Mouse (Mus musculus): ENCODE measurements around the gene Ptgr2. TPM values are rescaled to one million over a fixed set of nuclear protein-coding genes. Genes with fewer than 3 reads are reported as not detected.
"Not testable (repeated sequence)": the region's sequence is repeated elsewhere in the genome, so short reads cannot be mapped to it uniquely, and the experiment has no call there.

Ptgr2 gene
- polyA plus RNA-seq, 1 experiment from 2014 or later, result 15.1 TPM

DNA sequence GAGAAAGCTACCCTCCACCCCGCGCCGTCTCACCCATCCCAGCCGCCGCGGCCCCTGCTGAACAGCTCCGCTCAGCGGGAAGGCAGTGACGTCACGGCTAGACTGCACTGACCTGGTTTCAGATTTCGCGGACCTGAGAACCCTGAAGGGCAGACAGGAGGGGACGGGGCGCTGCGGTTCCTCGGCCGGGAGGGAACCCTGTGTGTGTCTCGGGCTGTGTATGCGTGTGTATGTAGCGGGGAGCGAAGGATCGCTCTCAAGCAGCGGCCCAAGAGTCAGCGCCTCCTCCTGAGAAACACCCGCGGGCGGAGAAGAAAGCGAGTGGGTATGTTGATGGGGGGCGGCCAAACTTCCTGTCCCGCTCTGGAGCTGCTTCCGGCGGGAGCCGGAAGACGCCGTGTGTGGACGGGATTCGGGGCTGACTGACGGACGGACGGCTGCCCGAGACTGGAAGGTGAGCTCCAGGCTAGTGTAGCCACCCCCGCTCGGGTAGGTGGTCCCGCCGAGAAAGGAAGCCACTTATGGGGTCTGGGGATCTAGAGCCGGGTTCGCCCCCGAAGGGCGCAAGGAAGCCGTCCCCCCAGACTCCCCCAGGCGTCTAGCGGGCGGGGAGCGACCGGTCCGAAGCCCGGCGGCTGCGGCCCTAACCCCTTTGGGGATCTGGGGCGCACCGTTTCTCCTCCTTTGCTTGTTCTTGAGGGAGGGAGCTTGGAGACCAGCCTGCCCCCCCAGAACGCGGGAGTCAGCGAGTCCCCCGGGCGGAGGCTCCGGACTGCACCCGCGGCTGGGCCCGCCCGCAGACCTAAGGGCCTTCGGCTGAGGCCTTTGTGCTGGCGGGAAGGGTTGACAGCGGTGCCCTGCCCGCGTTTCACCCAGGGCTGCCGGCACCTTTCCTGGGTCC, 31.9 kb downstream of the Ptgr2 start, which contains the start of gene Zfp410:
Gene Zfp410 (plus strand): TSS at position 132 of the 901 bp plus-strand sequence.
- peak within 1 kb of the TSS; percentile 96 for H3K27ac ChIP-seq
- no peaks in the 10 kb centered on the region for H3K9me3 ChIP-seq
- H3K36me3 ChIP-seq, result peaks cover 2% of the 10 kb centered on the region; the same call in 1 of the 2 replicates
- no peaks in the 10 kb centered on the region for H3K27me3 ChIP-seq
- WGBS, result under 1% methylated on average over 73 of the region's 77 CpGs
- H3K4me2 ChIP-seq, result peak within 1 kb of the TSS; percentile 93
- peak within 1 kb of the TSS; percentile 99 for H3K4me3 ChIP-seq
- peak within 1 kb of the TSS; percentile 98 for H3K9ac ChIP-seq
- H3K4me1 ChIP-seq (replicated peaks), result peaks cover 38% of the 10 kb centered on the region
- peak; percentile 94 for ATAC-seq (ENCODE audit: low FRiP score)

DNA sequence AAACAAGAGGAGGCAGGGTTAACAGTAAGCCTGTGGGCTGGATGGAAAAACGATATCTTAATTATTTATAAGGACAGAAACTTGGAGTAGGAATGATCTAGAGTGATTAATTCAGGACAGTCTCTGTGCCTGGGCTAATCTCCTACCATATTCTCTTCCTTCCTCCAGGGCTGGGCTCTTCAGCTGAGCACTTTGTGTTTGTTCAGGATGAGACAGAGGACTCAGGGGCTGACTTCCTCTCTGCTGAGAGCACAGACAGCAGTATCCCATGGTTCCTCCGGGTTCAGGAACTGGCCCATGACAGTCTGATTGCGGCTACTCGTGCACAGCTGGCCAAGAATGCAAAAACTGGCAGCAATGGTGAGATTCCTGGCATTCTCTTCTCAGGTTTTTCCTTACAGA, 42.1 kb downstream of the Ptgr2 start:
- no peaks in the 10 kb centered on the region for H3K4me1 ChIP-seq (replicated peaks)
- H3K36me3 ChIP-seq, result peaks cover 61% of the 10 kb centered on the region
- no peak for ATAC-seq (ENCODE audit: low FRiP score)
- H3K4me2 ChIP-seq, result no peak overlapping the region
- no peak overlapping the region for H3K4me3 ChIP-seq
- H3K9ac ChIP-seq, result no peak overlapping the region
- H3K27me3 ChIP-seq, result no peaks in the 10 kb centered on the region
- 88% methylated on average over 4 of the region's 4 CpGs for WGBS
- H3K27ac ChIP-seq, result no peak overlapping the region
- no peaks in the 10 kb centered on the region for H3K9me3 ChIP-seq

DNA sequence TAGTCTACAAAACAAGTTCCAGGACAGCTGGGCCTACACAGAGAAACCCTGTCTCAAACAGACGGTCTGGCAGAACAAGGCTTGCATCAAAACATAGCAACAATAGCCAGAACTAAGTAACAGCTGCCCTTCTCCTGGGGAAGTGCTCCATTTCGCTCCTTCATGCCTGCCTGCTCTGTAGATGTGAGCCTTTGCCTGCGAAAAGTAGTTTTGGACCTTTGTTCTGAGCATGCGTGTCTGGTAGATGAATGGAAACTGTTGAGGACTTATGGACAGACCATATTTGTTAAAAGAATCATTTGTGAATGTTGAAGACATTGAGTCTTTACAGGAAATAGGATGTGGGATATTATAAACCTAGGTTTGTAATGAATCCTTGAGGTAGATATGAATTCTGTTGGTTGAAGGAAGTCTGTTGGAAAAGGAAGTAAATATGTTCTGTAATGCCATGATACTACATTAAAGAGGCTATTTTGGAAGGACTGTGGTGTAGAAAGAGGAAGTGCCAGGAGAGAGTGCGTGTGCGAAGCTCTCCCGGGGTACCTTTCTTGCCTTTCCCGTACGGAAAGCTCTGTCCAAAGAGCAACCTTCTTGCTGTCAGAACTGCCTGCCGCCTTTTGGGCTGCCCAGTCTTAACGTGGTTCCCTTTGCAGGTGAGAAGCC, 52.1 kb downstream of the Ptgr2 start:
- 95% methylated on average over 11 of the region's 11 CpGs for WGBS
- peaks cover 86% of the 10 kb centered on the region for H3K36me3 ChIP-seq

DNA sequence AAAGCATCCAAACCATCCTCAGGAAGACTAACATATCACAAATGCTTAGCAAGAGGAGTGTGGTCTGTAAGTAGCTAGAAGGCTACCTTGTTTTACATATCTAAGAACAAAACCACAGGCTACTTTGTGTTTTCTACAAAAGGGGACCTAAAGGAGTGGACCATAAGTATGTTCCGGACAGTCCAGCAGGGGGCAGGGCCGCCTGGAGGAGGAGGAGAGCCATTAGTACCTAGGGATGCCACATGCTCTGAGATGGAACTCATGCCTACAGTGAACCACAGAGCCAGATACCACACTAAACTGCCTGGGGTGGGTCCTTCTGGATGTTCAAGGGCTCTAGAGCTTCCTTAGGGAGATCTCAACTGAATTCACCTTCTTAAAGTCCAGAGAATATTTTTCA, 62.2 kb downstream of the Ptgr2 start:
- Histone ChIP-seq H3K27ac (no peak overlapping the region), H3K9ac (no peak overlapping the region), H3K27me3 (no peaks in the 10 kb centered on the region), H3K4me3 (no peak overlapping the region), H3K9me3 (no peaks in the 10 kb centered on the region), H3K4me2 (no peak overlapping the region), H3K4me1 (replicated peaks) (peaks cover 6% of the 10 kb centered on the region), H3K36me3 (peaks cover 88% of the 10 kb centered on the region)
- ATAC-seq (ENCODE audit: low FRiP score), result no peak
- WGBS, result 54% methylated on average over 2 of the region's 2 CpGs

More for the DNA sequence above, 52.1 kb downstream of the Ptgr2 start:
- no peak overlapping the region for H3K27ac ChIP-seq
- H3K27me3 ChIP-seq, result no peaks in the 10 kb centered on the region
- H3K4me2 ChIP-seq, result no peak overlapping the region
- no peak for ATAC-seq (ENCODE audit: low FRiP score)
- H3K4me1 ChIP-seq (replicated peaks), result no peaks in the 10 kb centered on the region
- H3K9me3 ChIP-seq, result no peaks in the 10 kb centered on the region
- no peak overlapping the region for H3K9ac ChIP-seq
- no peak overlapping the region for H3K4me3 ChIP-seq

DNA sequence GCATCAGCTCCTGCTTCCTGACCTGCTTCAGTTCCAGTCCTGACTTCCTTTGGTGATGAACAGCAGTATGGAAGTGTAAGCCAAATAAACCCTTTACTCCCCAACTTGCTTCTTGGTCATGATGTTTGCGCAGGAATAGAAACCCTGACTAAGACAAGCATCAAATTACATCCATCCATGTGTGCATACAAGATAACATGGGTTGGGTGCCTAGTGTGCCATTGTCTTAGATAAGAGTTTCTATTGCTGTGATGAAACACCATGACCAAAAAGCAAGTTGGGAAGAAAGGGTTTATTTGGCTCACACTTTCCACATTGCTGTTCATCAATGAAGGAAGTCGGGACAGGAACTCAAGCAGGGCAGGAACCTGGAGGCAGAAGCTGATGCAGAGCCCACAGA, 73.7 kb downstream of the Ptgr2 start:
- not testable (repeated sequence) for ATAC-seq (ENCODE audit: low FRiP score); H3K9ac ChIP-seq
- 93% methylated on average over 2 of the region's 2 CpGs for WGBS

DNA sequence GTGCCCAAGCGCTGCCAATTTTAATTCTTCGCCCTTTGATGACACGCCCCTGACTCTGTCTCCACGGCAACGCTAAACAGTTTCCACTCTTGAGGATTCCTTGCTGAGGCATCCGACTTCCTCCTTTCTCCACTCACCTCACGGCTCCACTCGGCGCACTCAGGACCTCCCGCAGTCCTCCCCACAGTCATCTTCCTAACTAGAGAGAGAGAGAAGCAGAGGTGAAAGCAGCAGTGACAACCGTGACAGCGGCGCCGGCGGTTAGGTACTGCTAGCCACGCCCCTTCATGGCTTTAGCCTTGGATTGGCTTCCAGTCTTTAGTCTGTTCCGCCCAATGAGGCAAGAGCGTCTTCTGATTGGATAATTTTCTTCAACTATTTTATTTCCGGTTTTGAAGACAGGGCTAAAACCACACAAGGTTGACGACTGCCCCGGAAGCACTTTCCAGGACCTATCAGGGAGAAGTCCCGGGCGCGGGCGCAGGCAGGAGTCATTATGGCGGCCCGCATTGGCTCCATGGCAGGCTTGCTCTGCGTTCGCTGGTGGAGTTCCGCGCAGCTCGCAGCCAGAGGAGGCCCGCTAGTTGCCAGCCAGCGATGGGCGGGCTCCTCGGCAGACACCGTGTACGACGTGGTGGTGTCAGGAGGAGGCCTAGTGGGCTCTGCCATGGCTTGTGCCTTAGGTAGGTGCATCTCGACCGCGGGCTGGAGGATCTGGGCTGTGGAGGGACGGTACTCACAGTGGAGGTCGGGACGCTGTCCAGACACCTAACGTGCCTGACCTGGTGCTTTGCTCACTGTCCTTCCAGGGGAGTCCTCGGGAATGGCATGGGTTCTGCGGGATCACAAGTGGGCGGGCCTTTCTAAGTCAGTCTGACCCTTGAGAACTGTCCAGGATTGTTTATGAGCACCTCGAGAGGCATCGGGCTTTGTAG, 76.8 kb downstream of the Ptgr2 start, which contains the start of the genes Coq6 and Fam161b:
Gene Coq6 (plus strand): TSS at position 103 of the 935 bp plus-strand sequence.
Gene Fam161b (minus strand): TSS at position 279 of the 935 bp plus-strand sequence.
- WGBS, result under 1% methylated on average over 51 of the region's 51 CpGs

More for the DNA sequence above, 73.7 kb downstream of the Ptgr2 start:
- H3K27ac ChIP-seq, H3K9me3 ChIP-seq, H3K4me3 ChIP-seq, H3K4me2 ChIP-seq, H3K27me3 ChIP-seq: not testable (repeated sequence)
- Histone ChIP-seq H3K36me3 (peaks cover 40% of the 10 kb centered on the region), H3K4me1 (replicated peaks) (peaks cover 28% of the 10 kb centered on the region)

DNA sequence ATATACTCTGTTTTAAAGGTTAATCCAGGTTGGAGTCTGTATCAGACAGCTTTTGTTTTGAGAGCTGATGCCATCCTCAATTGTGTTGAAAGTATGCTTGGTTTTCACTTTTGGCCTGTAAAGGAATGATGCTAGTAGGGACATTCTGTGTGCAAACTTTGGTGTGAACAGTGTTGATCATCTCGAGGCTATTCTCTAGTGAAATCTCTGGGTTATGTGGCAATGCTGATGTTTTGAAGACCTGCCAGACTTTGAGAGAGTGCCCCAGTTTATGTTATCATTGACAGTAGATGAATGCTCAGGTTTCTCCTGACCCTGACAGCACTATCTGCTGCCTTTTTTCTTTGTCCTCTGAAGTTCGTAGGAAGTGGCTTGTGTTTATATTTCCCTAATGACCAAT, 77.8 kb downstream of the Ptgr2 start:
- peak overlapping the region; percentile 90; the same call in 1 of the 2 replicates for H3K9ac ChIP-seq

More for the DNA sequence above, 76.8 kb downstream of the Ptgr2 start, which contains the start of the genes Coq6 and Fam161b:
- peaks cover 33% of the 10 kb centered on the region for H3K4me1 ChIP-seq (replicated peaks)
- peak; percentile 99 for ATAC-seq (ENCODE audit: low FRiP score)
- H3K36me3 ChIP-seq, result peaks cover 10% of the 10 kb centered on the region
- peak within 1 kb of the TSS; percentile 77 for H3K27ac ChIP-seq
- no peaks in the 10 kb centered on the region for H3K9me3 ChIP-seq
- H3K4me2 ChIP-seq, result peak within 1 kb of the TSS; percentile 87
- peak within 1 kb of the TSS; percentile 90 for H3K9ac ChIP-seq
- no peaks in the 10 kb centered on the region for H3K27me3 ChIP-seq
- peak within 1 kb of the TSS; percentile 98 for H3K4me3 ChIP-seq

DNA sequence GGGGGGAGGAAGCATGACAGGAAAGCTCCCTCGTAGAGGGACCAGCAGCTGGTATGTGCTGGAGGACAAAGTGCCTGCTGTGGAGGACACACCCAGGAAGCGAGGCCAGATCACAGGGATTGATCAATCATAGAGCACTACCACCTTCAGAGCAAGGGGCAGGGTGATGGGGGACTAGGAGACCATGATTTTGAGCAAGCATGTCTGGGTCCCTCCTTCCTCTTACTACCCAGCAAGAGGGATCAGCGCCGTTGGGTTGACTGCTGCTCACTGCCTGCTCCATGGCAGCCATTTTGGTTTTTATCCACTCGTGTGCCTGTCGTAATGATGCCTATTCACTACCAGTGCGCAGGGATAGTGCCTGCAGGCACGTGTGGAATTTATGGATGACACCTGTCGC, 79.3 kb downstream of the Ptgr2 start:
- Histone ChIP-seq H3K27me3 (no peaks in the 10 kb centered on the region), H3K9me3 (no peaks in the 10 kb centered on the region), H3K4me2 (no peak overlapping the region), H3K4me1 (replicated peaks) (peaks cover 33% of the 10 kb centered on the region), H3K9ac (no peak overlapping the region), H3K4me3 (no peak overlapping the region), H3K27ac (no peak overlapping the region), H3K36me3 (peaks cover 26% of the 10 kb centered on the region)
- ATAC-seq (ENCODE audit: low FRiP score), result no peak
- WGBS, result 82% methylated on average over 9 of the region's 9 CpGs

More for the DNA sequence above, 77.8 kb downstream of the Ptgr2 start:
- 69% methylated on average over 2 of the region's 2 CpGs for WGBS
- no peaks in the 10 kb centered on the region for H3K9me3 ChIP-seq
- peaks cover 33% of the 10 kb centered on the region for H3K4me1 ChIP-seq (replicated peaks)
- H3K4me3 ChIP-seq, result peak overlapping the region; percentile 98
- ATAC-seq (ENCODE audit: low FRiP score), result no peak
- peak overlapping the region; percentile 87 for H3K4me2 ChIP-seq
- no peak overlapping the region for H3K27ac ChIP-seq
- no peaks in the 10 kb centered on the region for H3K27me3 ChIP-seq
- H3K36me3 ChIP-seq, result peaks cover 11% of the 10 kb centered on the region

DNA sequence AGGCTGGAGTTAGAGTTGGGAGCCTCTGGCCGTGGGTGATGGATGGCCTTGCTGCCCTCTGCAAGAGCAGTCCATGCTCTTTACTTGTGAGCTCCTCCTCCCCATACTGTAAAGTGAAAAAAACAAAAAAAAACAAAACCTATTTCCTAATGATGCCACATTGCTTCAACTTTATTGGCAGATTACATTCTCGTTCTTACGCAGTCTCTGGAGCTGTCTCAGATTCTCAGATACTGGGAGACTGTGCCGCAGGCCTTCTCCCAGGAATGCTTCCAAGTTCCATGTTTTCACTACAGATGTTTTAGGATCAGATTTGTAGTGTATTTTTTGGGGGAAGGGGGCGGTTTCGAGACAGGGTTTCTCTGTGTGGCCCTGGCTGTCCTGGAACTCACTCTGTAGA, 80.1 kb downstream of the Ptgr2 start:
- no peak overlapping the region for H3K4me2 ChIP-seq
- H3K9ac ChIP-seq, result no peak overlapping the region
- ATAC-seq (ENCODE audit: low FRiP score), result no peak
- no peak overlapping the region for H3K27ac ChIP-seq
- H3K4me1 ChIP-seq (replicated peaks), result peaks cover 31% of the 10 kb centered on the region
- no peak overlapping the region for H3K4me3 ChIP-seq
- H3K27me3 ChIP-seq, result no peaks in the 10 kb centered on the region
- 96% methylated on average over 6 of the region's 6 CpGs for WGBS
- no peaks in the 10 kb centered on the region for H3K9me3 ChIP-seq
- H3K36me3 ChIP-seq, result peaks cover 34% of the 10 kb centered on the region

Measured in hindbrain, embryonic 13.5 days (tissue).